Mouse (Mus musculus): ENCODE measurements around the gene Ddx60.
"Not testable (repeated sequence)": the region's sequence is repeated elsewhere in the genome, so short reads cannot be mapped to it uniquely, and the experiment has no call there.

The Ddx60 gene

DNA sequence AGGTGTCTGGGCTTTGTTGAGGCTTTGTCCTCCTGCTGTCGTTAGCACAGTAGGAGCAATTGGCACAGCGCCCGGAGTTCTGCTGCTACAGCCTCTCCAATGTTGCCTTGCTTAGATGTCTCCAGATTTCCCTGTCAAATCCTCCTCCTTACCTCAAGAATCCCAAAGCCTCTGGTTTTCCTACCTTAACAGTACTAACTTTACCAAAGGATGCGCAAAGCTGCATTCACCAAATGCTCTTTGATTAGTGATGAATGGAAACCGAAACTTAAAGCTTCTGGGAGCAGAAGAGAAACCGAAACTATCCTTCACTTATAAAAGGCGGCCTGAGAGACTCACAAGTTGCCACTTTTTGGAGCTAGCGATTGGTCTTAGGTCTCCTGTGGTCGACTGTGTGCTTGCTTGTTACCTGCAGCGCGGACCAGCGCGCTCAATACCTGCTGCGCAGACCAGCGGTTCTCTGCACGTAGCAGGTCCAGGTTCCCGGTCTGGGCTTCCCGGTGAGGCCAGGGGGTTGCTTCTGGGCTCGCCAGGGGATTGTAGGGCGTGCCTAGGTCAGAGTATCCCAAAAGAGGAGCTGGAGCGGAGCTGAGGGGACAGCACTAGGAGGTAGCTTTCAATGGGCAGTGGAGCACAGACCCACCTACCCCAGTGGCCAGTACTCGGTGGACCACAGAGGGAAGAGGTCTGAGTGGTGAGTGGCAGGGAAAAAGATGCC lies at the start of gene Ddx60:
TSS of gene Ddx60 (plus strand) at position 311 of the 718 bp plus-strand sequence.
- no peak for DNase-seq (ENCODE audit: low read depth, low spot score)

DNA sequence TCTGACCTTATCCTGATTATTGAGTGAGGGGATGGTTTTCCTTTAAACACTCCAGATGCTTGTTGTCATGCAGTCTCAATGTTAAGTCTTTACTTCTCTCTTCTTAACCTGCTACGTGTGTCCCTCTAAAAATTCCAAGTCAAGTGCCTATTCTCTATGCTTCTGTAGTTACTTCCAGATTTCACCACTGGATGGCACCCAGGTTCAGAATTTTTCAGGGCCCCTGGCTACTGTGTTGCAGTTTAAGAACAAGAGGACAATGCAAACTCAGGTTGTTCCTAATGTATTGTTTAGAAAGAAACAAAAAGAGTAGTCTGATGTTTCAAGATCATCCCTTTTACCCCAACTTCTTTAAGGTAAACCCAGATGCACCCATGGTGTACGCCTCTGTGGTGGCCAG lies 33.8 kb upstream of the Ddx60 start:
- peak; percentile 42 for DNase-seq (ENCODE audit: low read depth, low spot score)

DNA sequence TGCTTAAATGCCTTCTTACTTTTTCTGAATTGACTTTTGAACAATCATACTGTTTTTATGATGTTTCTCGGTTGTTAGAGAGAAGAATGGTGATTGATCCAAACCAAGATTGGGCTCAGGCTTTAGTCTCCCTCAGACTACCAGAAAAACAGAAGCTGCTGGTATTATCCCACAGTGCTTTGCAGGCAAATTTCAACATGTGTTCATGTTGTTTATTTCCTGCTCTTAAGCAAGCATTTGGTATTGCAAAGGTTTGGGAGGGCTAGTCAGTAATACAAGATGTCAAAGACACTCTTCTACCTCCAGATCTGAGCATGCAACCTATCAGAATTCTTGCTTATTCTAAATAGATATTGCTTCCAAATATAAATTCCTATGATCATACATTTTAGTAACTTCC lies 31.1 kb upstream of the Ddx60 start:
- no peak for DNase-seq (ENCODE audit: low read depth, low spot score)

DNA sequence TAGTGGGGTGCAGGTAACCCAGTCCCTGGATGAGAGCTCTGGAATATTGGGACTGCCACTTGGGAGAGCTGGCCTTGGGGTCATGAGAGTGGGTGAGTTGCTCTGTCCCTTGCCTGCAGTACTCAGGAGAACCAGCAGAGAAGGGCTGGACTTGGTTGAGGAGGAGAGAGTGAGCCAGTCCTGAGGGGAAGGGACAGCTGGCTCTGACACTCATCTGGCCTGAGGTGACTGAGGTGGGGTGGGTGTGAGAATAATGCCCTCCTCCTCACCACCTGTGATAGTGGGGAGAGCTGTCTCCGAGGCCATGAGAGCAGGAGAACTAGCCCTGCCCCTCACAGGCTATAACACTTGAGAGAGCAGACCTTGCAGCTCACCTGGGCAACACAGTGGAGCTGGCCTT lies 30.5 kb upstream of the Ddx60 start:
- no peak for DNase-seq (ENCODE audit: low read depth, low spot score)

DNA sequence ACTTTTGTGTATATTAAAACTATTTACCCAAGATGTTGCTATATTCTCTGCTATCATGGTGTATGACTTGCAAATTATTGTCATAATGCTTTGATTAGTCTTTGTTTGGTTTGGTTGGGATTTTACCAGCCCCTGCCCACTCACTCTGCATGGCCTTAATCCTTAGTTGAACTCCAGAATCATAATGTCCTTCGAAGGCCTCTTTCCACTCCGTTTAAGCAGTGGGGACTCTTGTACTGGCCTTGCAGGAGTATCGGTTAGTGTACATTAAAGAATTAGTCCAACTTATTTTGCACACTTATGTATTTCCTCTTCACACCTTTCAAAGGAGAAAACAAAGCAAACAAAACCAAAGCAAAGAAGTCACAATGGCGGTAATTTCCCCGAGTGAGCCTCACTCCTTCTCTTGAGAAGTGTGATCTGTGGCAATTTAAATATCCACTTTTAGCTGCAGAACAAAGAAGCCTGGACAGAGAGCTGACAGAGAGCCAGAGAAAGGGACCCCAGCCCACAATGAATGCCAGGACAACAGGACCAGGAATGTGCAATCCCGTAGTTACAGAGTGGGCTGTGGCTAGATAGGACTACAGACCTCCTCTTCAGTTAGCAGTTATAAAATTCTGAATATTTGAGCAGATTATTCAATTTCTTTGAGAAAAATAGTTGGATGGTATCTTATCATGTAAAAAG lies 26.7 kb upstream of the Ddx60 start:
- DNase-seq (ENCODE audit: low read depth, low spot score), result peak; percentile 20

DNA sequence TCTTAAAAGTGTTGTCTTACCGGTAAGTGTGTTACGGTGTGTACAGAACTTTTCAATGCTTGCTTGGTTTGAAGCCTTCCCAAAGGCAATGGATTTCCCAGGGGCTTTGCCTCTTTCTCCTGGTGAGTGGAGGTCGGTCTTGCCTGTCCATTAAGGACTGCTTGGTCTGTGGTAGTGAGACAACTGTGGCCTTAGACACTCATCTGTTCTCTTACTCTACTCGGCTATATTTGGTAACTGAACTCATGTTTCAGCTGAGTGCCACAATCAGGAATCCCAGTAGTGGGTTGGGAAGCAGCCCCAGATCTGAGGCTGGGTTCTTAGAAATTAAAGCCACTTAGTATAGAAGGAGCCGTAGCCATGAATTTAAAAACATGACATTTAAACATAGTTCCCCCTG lies 25.4 kb upstream of the Ddx60 start, which contains the start of gene Palld:
TSS of gene Palld (minus strand) at position 170 of the 400 bp plus-strand sequence.
- no peak for DNase-seq (ENCODE audit: low read depth, low spot score)

DNA sequence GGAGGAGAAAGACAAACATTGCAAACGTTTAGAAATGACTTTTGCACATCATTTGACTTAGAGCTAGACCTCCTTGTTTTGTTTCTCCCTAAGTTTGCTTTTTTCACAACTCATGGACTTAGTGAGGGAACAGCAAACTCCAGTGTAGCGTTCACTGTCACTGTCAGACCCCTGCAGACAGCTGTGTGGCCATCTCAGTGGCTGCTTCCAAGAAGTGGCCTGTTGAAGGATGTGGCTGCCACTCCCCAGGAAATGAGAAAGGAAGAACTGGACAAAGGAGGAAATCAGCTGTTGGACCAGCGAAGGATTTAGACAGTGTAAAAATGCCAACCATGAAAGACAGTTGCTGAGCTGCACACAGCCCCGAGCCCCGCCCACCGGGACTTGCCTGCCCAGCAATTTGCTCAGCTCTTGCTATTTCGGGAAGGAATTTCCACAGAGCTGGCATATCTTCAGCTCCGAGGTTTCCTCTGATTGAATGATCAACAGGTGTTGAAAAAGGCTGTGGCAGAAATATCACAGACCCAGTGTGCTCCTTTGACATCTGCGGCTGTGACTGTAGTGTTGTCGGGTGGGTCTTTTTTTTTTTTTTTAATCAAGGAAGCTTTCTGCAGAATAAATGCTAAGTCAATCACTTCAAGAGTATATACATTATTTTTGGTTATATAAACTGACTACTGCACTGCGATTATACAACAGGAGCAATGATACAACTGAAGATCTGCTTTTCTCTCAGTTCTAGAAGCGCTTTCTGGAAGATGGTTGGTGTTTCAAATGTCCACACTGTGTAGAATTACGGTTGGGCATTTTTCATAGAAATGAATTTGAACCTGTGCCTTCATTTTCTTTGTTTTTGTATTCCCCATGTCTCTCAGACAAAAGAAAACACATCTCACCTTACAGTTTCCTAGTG lies 19.3 kb upstream of the Ddx60 start:
- peak; percentile 37 for DNase-seq (ENCODE audit: low read depth, low spot score)

DNA sequence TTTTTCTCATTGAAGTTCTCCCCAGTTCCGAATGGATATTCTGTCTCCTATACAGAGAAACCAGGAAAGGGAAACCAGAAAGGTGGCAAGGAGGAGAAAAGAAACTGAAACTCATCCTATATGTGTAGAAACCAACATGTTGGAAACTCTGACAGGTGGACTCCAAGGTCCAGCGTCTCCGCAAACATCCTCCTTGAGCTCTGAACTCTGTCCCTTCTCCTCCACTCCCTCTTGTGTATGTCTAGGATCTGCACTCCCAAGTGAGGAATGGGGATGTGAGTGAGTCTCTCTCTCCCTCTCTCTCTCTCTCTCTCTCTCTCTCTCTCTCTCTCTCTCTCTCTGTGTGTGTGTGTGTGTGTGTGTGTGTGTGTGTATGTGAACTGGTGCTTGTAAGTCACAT lies 18.6 kb upstream of the Ddx60 start:
- DNase-seq (ENCODE audit: low read depth, low spot score), result no peak

DNA sequence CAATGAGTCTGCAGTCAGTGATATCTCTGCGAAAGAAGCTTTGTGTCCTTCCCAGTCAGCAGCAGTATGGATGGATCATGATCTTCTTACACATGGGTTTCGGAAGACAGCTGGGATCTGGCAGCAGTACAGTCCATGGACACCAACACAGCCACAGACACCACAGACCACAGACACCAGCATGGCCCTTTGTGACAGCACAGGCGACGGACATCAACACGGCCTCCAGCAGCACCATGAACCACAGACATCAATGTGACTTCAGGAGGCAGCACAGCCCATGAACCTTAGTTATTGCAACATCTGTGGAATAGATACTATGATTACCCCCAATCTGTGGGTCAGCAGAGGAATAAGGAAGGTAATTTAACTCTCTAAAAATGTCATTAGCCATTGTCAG lies 15.1 kb upstream of the Ddx60 start:
- DNase-seq (ENCODE audit: low read depth, low spot score), result no peak

DNA sequence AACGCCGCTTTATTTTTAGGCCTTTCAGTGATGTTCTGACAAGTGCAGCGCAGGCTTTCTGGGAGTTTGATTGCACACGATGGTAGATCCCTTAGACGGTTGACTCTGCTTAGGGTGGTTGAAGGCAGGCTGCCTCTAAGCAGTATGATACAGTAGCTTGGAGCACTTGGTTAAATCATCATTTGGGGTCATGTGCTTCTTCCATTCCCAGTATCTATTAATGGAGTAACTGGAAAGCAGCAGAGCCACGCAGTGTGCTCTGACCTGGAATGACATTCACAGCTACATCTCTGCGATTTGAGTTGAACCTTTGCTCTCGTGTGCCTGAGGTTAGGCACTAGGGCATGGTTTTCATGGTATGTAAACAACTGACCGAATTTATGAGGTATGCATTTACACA lies 13.9 kb upstream of the Ddx60 start:
- no peak for DNase-seq (ENCODE audit: low read depth, low spot score)

DNA sequence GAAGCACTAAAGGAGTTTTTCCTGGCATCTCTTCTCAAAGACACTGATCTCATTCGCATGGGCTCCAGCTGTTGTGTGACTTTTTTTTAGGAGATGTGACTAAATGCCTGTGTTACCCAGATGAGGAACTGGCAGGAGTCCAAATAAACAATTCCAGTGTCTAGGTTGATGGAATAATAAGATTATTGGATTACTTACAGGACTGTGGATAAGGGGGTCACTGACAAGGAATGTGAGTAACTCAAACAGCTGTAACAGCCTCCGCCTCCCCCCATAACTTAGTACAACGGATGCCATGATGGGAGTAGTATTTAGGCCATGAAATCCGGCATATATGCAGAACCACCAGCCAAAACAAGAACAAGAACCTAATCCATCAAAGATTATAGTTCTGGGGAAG lies 10.6 kb upstream of the Ddx60 start:
- DNase-seq (ENCODE audit: low read depth, low spot score), result no peak

DNA sequence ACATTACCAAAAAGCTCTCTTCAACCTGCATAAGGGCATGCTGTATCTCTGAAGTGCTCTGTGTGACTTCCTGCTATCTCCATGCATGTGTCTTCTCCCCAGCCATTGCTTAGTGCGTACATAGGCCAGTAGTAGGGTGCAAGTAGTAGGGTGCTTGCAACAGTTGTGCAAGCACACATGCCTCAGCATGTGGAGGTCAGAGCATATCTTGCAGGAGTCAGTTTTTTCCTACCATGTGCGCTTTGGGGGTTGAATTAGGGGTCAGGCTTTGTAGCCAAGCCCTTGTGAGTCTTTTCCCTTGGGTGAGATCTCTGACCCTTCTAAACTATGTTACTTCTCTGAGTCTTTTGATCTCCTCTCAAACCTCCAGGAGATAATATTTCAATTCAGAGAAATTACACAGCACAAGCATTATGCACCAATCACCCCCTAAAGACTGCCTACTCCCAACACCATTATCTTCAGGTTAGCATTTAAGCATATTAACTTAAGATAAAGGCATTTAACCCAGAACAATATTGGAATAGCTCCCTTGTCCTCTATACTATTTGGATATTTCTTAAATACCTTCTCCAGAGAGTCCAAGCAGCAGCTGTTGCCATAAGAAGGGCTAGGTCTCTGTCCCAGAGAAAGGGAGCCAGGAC lies 8.6 kb upstream of the Ddx60 start:
- DNase-seq (ENCODE audit: low read depth, low spot score), result no peak

DNA sequence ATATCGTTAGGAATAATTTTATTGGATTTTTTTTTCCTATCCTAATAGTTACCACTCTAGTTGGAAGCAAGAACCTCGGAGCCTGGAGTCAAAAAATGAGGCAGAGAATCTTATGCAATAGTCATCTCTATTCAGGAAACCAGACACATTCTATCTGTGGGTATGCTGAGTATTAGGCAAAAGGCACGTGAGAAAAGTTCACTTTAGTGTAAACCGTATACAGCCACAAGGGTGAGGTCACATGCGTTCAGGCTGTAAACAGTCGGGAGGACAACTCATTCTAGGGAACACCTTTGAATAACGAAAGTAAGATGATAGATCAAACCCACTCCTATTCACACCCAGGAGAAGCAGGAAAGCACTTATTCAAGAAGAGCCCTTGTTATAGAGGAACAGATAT lies 7.5 kb upstream of the Ddx60 start:
- DNase-seq (ENCODE audit: low read depth, low spot score), result no peak

DNA sequence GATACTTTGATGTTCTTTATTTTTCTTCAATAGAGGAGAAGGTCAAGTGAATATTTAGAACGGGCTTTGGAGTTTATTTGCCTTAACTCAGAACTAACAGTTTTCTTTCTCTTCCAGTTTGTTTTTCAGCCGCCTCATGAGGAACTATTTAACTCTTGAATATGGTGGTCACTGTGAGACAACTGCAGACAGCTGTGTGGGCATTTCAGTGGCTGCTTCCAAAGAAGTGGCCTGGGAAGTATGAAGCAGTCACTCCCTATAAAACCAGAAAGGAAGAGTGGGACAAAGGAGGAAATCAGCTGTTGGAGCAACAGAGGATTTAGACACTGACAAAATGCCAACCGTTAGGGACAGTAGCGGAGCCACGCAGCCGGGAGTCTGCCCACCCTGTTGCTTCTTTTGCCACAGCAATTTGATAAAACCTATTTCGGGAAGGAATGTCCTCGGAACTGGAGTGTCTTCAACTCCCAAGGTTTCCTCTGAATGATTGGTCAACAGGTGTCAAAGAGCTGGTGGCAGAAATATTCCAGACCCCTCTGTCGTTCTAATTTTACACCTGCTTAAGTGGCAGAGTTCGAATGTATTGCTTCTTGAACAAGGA lies 6.3 kb upstream of the Ddx60 start:
- DNase-seq (ENCODE audit: low read depth, low spot score), result no peak

DNA sequence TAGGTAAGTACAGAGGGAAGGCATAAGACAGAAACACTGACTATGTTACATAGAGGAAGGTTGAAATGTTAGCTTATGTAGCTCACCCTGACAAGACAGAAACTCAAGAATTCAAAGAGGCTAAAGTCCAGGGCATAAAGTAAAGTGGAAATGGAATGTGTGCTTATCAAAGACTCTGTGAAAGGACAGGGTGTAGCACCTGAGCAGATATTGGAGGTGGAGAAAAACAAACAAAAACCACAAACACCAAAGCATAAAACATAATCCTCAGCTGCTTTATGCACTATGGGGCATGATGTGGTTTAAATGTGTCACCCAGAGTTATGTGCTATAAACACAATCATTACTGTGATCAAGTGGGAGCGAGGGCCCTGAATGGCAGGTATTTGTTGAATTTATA lies 3.4 kb upstream of the Ddx60 start:
- DNase-seq (ENCODE audit: low read depth, low spot score), result no peak

DNA sequence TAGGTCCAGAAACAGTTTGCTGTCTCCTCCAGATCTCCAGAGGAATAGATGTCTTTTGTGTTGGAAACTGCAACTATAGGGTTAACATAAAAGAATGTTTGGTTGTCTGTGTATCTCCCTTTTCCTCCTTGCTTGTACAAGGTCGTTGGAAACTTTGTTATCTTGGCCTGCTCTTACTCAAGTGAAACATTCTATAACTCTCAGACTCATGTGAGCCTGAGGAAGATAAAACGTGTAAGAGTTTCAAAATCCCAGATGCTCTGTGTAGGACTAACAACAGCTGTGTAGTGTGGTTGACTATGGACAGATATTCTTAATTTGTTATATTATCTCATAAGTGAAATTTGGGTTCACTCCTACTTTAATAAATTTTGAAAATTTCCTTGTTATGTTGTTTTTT lies 5.4 kb downstream of the Ddx60 start:
- DNase-seq (ENCODE audit: low read depth, low spot score), result no peak

DNA sequence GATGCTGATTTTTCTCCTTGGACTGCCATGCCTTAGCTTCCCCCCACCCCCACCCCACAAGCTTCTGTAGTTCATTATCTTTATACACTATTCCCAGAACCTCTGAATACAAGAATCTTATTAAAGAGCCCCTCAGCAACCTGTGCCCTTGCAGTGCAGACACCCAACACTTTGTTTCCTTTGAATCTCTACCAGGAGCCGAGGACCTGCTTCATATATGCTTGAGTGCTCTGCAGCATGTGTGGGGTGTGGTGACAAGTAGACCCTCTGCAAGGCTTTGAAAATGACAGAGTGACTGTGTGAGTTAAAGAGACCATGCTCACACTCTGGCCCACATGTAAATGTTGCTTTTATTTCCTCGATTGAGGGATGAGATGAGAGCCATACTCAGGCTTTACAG lies 9.7 kb downstream of the Ddx60 start:
- no peak for DNase-seq (ENCODE audit: low read depth, low spot score)

DNA sequence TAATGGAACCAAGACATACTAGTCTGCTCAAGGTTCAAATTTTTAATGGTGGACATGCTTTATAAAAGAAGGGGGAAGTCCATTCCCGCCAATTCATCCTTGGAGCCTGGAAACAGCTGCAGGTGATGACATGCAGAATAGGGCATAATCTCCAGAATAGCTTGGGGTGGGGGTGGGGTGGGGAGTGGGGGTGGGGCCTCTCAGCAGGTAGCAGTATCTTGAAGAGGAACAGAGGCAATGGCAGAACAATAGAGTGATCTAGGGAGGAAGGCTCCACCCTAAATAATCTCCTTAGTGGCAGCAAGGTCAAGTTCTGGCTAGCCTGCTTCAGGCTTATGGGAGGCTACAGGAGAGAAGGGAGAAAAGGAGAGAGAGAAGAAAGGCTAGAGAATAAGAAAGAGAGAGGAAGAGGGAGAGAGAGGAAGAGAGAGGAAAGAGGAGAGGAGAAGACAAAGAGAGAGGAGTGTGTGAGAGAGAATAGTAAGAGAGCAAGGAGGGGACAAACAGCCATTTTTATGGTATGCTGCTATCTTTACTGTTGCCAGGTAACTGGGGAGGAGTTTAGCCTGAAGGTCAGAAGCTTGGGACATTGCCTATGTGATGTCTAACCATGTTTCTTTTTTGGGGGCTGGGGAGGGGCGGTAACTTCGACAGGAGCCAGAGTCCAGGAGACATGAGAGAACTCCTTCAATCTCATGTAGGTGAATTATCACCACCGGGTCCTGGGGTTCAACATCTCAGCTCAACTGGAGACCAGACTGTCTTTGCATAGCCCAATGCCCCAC lies 36.9 kb downstream of the Ddx60 start:
- DNase-seq (ENCODE audit: low read depth, low spot score), result not testable (repeated sequence)

DNA sequence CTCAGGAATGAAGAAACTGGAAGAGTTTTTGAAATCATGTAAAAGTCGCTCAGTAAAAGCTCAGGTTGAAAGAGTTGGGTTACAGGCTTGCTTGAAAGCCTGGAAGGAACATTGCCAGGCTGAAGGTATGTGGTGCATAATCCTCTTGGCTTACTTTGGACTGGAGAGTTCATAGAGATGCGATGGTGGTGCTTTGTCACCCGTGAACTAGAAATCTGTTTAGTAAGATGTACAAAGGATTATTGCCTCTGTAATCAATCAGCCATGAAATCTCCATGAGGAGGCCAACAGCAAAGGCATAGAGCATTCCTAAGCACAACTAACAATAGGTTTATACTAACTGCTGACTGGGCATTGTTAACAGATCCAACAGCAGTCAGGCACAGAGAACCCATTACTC lies 41.7 kb downstream of the Ddx60 start:
- DNase-seq (ENCODE audit: low read depth, low spot score), result no peak

DNA sequence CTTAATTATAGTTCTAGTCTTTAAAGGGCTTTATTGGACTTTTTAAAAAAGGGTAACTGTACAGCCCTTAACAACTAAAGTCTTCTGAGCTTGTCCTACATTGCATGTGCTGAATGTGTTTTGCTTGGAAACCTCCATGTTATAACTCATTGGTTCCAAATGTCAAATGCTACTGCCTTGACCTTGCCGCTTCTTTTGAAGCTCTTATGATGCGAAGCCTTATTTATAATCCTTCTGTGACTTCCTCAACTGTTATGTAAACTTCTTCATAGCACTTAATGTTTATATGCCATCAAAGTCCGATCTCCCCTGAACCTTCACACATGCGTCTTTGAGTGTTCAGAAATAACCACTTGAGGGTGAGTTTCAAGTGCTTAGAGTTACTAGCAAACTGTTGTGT lies 57.1 kb downstream of the Ddx60 start:
- DNase-seq (ENCODE audit: low read depth, low spot score), result no peak

All from mesoderm, embryonic 11.5 days (tissue).